8 mouse cellular contexts compared by ENCODE assay signal in genomic region chr10:86331681-86332281, GRCm38 (mm10). TPM values are rescaled to one million over a fixed set of nuclear protein-coding genes. Genes with fewer than 3 reads are reported as not detected.
DNase-seq lines count a peak whose midpoint lies in the region; ATAC-seq lines count a peak whose summit lies in the region.

No protein-coding gene starts in this region.

- no peak overlapping the region for H3K9ac ChIP-seq in forebrain, embryonic 13.5 days
- H3K9ac ChIP-seq in kidney, embryonic 14.5 days (ENCODE audit: low read depth, low read length): no peak overlapping the region
- H3K9ac ChIP-seq in stomach, embryonic 16.5 days (ENCODE audit: low read length): peak overlapping the region; percentile 51

- no peak for DNase-seq in forebrain, embryonic 10.5 days (ENCODE audit: extremely low spot score, low spot score)
- DNase-seq in ovary, postnatal 14 days (ENCODE audit: low spot score): peak; percentile 23
- DNase-seq in ovary, postnatal 10 days (ENCODE audit: low spot score): no peak
- no peak for DNase-seq in left cerebral cortex, adult 9 months (ENCODE audit: low spot score in 2 of 2)
- no peak for DNase-seq in cerebellum, adult 9-10 months

- no peak overlapping the region for H3K4me2 ChIP-seq in forebrain, embryonic 13.5 days
- no peak overlapping the region for H3K4me2 ChIP-seq in kidney, embryonic 14.5 days (replicated peaks; ENCODE audit: low read depth, low read length)
- 0 out of 2 replicates have a peak overlapping the region, but pooled peaks have one; percentile 7 for H3K4me2 ChIP-seq in stomach, embryonic 16.5 days (ENCODE audit: low read depth, low read length)

- H3K4me3 ChIP-seq in forebrain, embryonic 10.5 days: no peak overlapping the region
- H3K4me3 ChIP-seq in forebrain, embryonic 13.5 days: no peak overlapping the region
- no peak overlapping the region for H3K4me3 ChIP-seq in kidney, embryonic 14.5 days (ENCODE audit: low read length)
- H3K4me3 ChIP-seq in stomach, embryonic 16.5 days (replicated peaks; ENCODE audit: low read length): no peak overlapping the region

- peaks cover 26% of the 10 kb centered on the region for H3K4me1 ChIP-seq in forebrain, embryonic 10.5 days
- H3K4me1 ChIP-seq in forebrain, embryonic 13.5 days: 0 out of 2 replicates have a peak, but pooled peaks cover 7% of the 10 kb centered on the region
- H3K4me1 ChIP-seq in kidney, embryonic 14.5 days (ENCODE audit: control insufficient read depth, insufficient read depth, low read length): peaks cover 4% of the 10 kb centered on the region; the same call in 1 of the 2 replicates
- H3K4me1 ChIP-seq in stomach, embryonic 16.5 days (ENCODE audit: control insufficient read depth, insufficient read depth, low read length): peaks cover 54% of the 10 kb centered on the region

- H3K9me3 ChIP-seq in forebrain, embryonic 10.5 days: no peaks in the 10 kb centered on the region
- no peaks in the 10 kb centered on the region for H3K9me3 ChIP-seq in forebrain, embryonic 13.5 days (replicated peaks)
- no peaks in the 10 kb centered on the region for H3K9me3 ChIP-seq in kidney, embryonic 14.5 days (ENCODE audit: control insufficient read depth, low read length)
- H3K9me3 ChIP-seq in stomach, embryonic 16.5 days (replicated peaks; ENCODE audit: control insufficient read depth, low read length): no peaks in the 10 kb centered on the region

- peak overlapping the region; percentile 62; the same call in 1 of the 2 replicates for H3K27ac ChIP-seq in forebrain, embryonic 10.5 days
- no peak overlapping the region for H3K27ac ChIP-seq in forebrain, embryonic 13.5 days
- peak overlapping the region; percentile 65; the same call in 1 of the 2 replicates for H3K27ac ChIP-seq in kidney, embryonic 14.5 days (ENCODE audit: low read depth, low read length)
- peak overlapping the region; percentile 77 for H3K27ac ChIP-seq in stomach, embryonic 16.5 days (ENCODE audit: low read length)

- no peak for ATAC-seq in forebrain, embryonic 13.5 days
- ATAC-seq in kidney, embryonic 14.5 days (ENCODE audit: low FRiP score, low TSS enrichment): peak; percentile 33; the same call in 1 of the 2 replicates
- ATAC-seq in stomach, embryonic 16.5 days (ENCODE audit: insufficient read depth, low FRiP score): peak; percentile 12; the same call in 1 of the 2 replicates

- H3K27me3 ChIP-seq in forebrain, embryonic 10.5 days (ENCODE audit: poor library complexity, severe bottlenecking): no peaks in the 10 kb centered on the region
- no peaks in the 10 kb centered on the region for H3K27me3 ChIP-seq in forebrain, embryonic 13.5 days
- no peaks in the 10 kb centered on the region for H3K27me3 ChIP-seq in kidney, embryonic 14.5 days (ENCODE audit: control insufficient read depth, insufficient read depth, low read length)
- no peaks in the 10 kb centered on the region for H3K27me3 ChIP-seq in stomach, embryonic 16.5 days (ENCODE audit: control insufficient read depth, insufficient read depth, low read length)

- WGBS in forebrain, embryonic 10.5 days: 76% methylated on average over 7 of the region's 7 CpGs
- WGBS in forebrain, embryonic 13.5 days: 79% methylated on average over 7 of the region's 7 CpGs
- 29% methylated on average over 7 of the region's 7 CpGs for WGBS in kidney, embryonic 14.5 days
- 19% methylated on average over 7 of the region's 7 CpGs for WGBS in stomach, embryonic 16.5 days

- H3K36me3 ChIP-seq in forebrain, embryonic 10.5 days (replicated peaks): no peaks in the 10 kb centered on the region
- H3K36me3 ChIP-seq in forebrain, embryonic 13.5 days (ENCODE audit: poor library complexity, severe bottlenecking): no peaks in the 10 kb centered on the region
- no peaks in the 10 kb centered on the region for H3K36me3 ChIP-seq in kidney, embryonic 14.5 days (ENCODE audit: control insufficient read depth, insufficient read depth, low read length)
- no peaks in the 10 kb centered on the region for H3K36me3 ChIP-seq in stomach, embryonic 16.5 days (ENCODE audit: control insufficient read depth, insufficient read depth, low read length)

RNA-seq across cellular contexts. Expression of gene Timp3, which starts 31.6 kb away (rescaled TPM):
- polyA plus RNA-seq in forebrain, embryonic 10.5 days (2016; fragmentation: Nextera tagmentation; extraction: Ambion mirVana): 22.1 and 22.4 TPM in 2 replicates
- 13.3 and 13.6 TPM in 2 replicates for polyA plus RNA-seq in forebrain, embryonic 13.5 days (2015; fragmentation: Nextera tagmentation; extraction: Ambion mirVana)
- 31.9 and 60.1 TPM in 2 replicates for polyA plus RNA-seq in kidney, embryonic 14.5 days (2014; fragmentation: Nextera tagmentation; extraction: Ambion mirVana)
- polyA plus RNA-seq in stomach, embryonic 16.5 days (2015; fragmentation: Nextera tagmentation; extraction: Ambion mirVana): 76.1 and 80.6 TPM in 2 replicates
